Mouse (Mus musculus): ENCODE results near the gene Cdk5r1. TPM values are rescaled to one million over a fixed set of nuclear protein-coding genes. Genes with fewer than 3 reads are reported as not detected.

Cdk5r1 gene
- total RNA-seq, 2 experiments from 2014 or later, result 329 to 334 TPM

- DNase-seq (ENCODE audit: extremely low spot score in 1 of 2, low spot score in 2 of 2), result no peak
- intact Hi-C loops (cut with DNase I), result loop anchor here (5.0 kb wide), 1 partner anchor 44 kb away; no protein-coding TSS in a partner anchor
- no peak overlapping the region for H3K4me3 ChIP-seq
- peak overlapping the region; percentile 86 for H3K27ac ChIP-seq
- no peak for TF ChIP-seq CTCF (IDR thresholded peaks at IDR 0.05)
These were observed 31.7 kb downstream of the Cdk5r1 start for GRCm38 (mm10) chr11:80508361-80509175.

DNA sequence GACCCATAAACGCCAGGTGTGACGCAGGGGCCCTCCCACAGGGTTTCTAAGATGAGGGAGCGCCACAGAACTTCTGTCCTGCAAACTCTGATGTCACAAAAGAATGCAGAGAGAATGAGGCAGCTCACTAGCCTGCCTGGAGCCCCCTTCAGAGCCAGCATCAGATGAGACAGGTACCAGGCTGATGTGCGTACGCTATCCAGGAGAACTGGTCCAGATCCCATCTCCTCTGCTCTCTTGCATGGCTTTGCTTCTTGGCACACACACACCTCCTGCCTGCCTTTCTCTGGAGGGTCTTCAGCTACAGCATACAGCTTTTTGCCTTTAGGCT, 32.3 kb downstream of the Cdk5r1 start:
- H3K4me3 ChIP-seq, result no peak overlapping the region
- intact Hi-C loops (cut with DNase I), result loop anchor here (5.0 kb wide), 1 partner anchor 43 kb away; no protein-coding TSS in a partner anchor
- H3K27ac ChIP-seq, result peak overlapping the region; percentile 86
- DNase-seq (ENCODE audit: extremely low spot score in 1 of 2, low spot score in 2 of 2), result peak in 1 of 2 experiments; percentile 26
- no peak for TF ChIP-seq CTCF (IDR thresholded peaks at IDR 0.05)

DNA sequence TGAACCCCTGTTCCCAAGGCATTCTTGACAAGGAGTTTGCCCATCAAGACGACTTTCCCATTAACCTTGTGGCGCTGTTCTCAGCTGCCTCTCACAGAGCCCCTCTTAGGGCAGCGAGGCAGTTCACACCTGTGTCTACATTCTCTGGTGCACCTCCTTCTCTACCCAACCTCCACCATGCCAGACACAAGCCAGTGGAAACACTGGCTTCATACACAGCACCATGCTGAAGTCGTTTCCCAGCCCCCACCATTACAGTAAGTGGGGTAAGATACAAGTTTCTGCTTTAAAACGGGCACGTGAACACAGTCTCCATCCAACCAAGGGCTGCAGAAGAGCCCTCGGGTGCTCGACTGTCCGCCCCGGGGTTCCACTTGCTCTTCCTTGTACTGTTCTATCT, 33.3 kb downstream of the Cdk5r1 start:
- intact Hi-C loops (cut with DNase I), result no loop called here
- Histone ChIP-seq H3K27ac (no peak overlapping the region), H3K4me3 (no peak overlapping the region)
- TF ChIP-seq CTCF (IDR thresholded peaks at IDR 0.05), result no peak
- DNase-seq (ENCODE audit: extremely low spot score in 1 of 2, low spot score in 2 of 2), result no peak

GRCm38 (mm10) chr11:80512313-80513056, 35.7 kb downstream of the Cdk5r1 start:
- no peak overlapping the region for H3K27ac ChIP-seq
- peak in 1 of 2 experiments; percentile 7 for DNase-seq (ENCODE audit: extremely low spot score in 1 of 2, low spot score in 2 of 2)
- TF ChIP-seq CTCF (IDR thresholded peaks at IDR 0.05), result no peak
- intact Hi-C loops (cut with DNase I), result no loop called here
- H3K4me3 ChIP-seq, result no peak overlapping the region

DNA sequence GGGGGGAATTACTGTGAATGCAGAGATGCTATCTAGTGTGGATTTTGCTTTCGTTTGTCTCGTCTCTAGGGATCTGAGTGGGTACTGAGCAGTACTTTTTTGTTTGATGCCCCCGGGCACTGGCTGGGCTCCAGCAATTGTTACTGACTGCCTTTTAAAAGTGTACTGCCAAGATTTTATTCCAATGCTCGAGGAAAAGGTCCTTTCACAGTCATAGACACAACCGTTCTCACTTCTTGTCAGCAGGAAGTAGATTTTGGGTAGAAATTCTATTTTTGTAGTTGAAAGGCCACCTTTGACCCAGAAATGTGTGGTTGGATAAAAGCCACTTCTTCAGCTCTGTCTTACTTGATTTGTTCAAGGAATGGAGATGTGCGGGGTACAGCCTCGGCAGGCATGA, 37.0 kb downstream of the Cdk5r1 start:
- TF ChIP-seq CTCF (IDR thresholded peaks at IDR 0.05), result no peak
- Histone ChIP-seq H3K27ac (no peak overlapping the region), H3K4me3 (no peak overlapping the region)
- intact Hi-C loops (cut with DNase I), result no loop called here
- DNase-seq (ENCODE audit: extremely low spot score in 1 of 2, low spot score in 2 of 2), result no peak

DNA sequence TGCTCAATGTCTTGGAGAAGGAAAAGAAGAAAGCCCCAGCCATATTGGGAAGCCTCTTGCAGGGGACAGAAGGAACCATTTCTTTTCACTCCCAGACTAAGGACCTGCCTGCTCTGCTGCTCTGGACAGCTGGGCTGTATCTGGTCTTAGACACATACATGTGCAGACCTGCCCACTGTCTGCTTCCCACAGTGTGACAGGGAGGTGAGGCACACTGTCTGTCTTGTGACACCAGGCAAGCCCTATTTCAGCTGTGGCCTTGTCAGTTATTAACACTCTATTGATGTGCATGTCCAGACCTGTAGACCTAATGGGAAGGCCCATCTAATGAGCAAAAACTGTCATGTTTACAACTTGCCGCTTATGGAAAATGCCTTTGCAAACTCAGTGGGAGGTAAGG, 38.5 kb downstream of the Cdk5r1 start:
- intact Hi-C loops (cut with DNase I), result no loop called here

GRCm38 (mm10) chr11:80515895-80516294, 39.1 kb downstream of the Cdk5r1 start:
- TF ChIP-seq CTCF (IDR thresholded peaks at IDR 0.05), result no peak
- Histone ChIP-seq H3K4me3 (no peak overlapping the region), H3K27ac (peak overlapping the region; percentile 73)
- DNase-seq (ENCODE audit: extremely low spot score in 1 of 2, low spot score in 2 of 2), result no peak
- intact Hi-C loops (cut with DNase I), result no loop called here

More for the DNA sequence above, 38.5 kb downstream of the Cdk5r1 start:
- DNase-seq (ENCODE audit: extremely low spot score in 1 of 2, low spot score in 2 of 2), result no peak
- peak overlapping the region; percentile 73 for H3K27ac ChIP-seq
- no peak overlapping the region for H3K4me3 ChIP-seq
- no peak for TF ChIP-seq CTCF (IDR thresholded peaks at IDR 0.05)

DNA sequence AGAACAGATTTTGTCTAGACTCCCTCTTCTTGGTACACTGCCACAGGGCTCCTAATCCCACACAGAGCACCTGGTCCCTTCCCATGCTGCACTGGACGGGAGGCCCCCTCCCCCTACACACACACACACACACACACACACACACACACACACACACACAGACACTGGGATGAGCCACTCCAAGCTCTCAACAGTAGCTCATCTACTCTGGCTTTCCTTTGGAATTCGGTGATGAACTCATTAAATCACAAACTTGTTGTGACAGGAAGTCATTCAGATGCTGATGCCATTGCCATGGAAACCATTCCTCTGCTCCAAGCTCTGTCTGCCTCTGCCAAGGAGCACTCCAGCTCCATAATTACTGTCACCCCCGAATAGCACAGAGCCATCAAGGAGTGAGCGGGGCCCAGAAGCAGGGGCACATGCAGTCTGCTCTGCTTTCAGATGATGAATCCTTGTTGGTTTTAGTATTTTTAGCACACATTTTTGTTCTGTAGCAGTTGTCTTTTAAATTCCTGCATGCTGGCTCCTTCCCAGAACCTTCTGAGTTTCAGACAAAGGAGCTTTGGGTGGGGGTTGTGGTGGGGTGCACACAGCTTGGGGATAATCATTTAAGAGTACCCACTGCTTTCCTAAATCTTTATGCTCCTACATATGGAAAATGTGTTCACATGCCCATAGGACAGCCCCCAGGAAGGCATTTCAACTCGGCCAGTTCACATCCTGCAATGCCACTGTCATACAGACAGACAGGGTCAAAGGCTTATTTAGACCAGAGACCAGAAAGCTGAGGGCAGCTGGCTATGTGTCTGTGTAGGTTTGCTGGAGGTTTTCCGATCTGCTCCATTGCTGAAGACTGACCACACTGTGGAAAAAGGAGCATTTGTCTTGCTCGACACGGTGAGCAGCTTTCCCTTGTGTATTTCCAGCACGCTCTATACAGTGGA, 41.9 kb downstream of the Cdk5r1 start:
- Histone ChIP-seq H3K4me3 (no peak overlapping the region), H3K27ac (peak overlapping the region; percentile 82)
- TF ChIP-seq CTCF (IDR thresholded peaks at IDR 0.05), result no peak
- intact Hi-C loops (cut with DNase I), result loop anchor here (1.0 kb wide), 1 partner anchor 33 kb away; no protein-coding TSS in a partner anchor
- peak; percentile 54 to 74 for DNase-seq (ENCODE audit: extremely low spot score in 1 of 2, low spot score in 2 of 2)

DNA sequence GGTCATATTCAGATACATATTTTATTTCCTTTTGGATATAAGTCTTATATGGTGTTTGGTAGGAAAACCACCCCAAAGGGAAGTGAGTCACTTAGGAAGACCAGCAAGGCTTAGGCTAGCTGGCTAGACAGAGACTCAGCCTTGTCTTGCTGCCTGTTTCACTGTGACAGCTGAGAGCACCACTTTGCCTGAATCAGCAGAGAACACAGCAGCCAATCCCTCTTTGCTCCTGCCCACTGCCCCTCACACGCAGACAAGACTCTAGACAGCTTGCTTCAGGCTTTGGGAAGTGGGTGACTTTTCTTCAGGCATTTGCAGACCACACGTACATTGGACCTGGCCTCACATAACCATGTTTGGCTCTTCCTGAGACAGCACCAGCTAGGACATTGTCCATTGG, 44.3 kb downstream of the Cdk5r1 start:
- Histone ChIP-seq H3K4me3 (no peak overlapping the region), H3K27ac (no peak overlapping the region)
- DNase-seq (ENCODE audit: extremely low spot score in 1 of 2, low spot score in 2 of 2), result no peak
- no peak for TF ChIP-seq CTCF (IDR thresholded peaks at IDR 0.05)
- intact Hi-C loops (cut with DNase I), result no loop called here

GRCm38 (mm10) chr11:80522852-80523251, 46.0 kb downstream of the Cdk5r1 start:
- no peak for TF ChIP-seq CTCF (IDR thresholded peaks at IDR 0.05)
- intact Hi-C loops (cut with DNase I), result no loop called here
- Histone ChIP-seq H3K4me3 (no peak overlapping the region), H3K27ac (no peak overlapping the region; the same call in 1 of the 2 replicates)
- DNase-seq (ENCODE audit: extremely low spot score in 1 of 2, low spot score in 2 of 2), result no peak

- H3K4me3 ChIP-seq, result no peak overlapping the region
- no peak for TF ChIP-seq CTCF (IDR thresholded peaks at IDR 0.05)
- H3K27ac ChIP-seq, result no peak overlapping the region; the same call in 1 of the 2 replicates
- no peak for DNase-seq (ENCODE audit: extremely low spot score in 1 of 2, low spot score in 2 of 2)
- intact Hi-C loops (cut with DNase I), result no loop called here
These were observed 46.6 kb downstream of the Cdk5r1 start for GRCm38 (mm10) chr11:80523410-80523809.
